Mouse (Mus musculus): Measurements from ENCODE around the gene Serpina1b. TPM values are rescaled to one million over a fixed set of nuclear protein-coding genes. Genes with fewer than 3 reads are reported as not detected.
"Not testable (repeated sequence)": the region's sequence is repeated elsewhere in the genome, so short reads cannot be mapped to it uniquely, and the experiment has no call there.

The Serpina1b gene
- 0.50 and 0.67 TPM in 2 replicates for polyA plus RNA-seq (2014; fragmentation: Nextera tagmentation; extraction: Ambion mirVana)

GRCm38 (mm10) chr12:103830273-103830672 is at the start of gene Serpina1b:
Serpina1b (minus strand) TSS chr12:103830373.
- H3K9me3 ChIP-seq (ENCODE audit: control insufficient read depth, low read length); H3K36me3 ChIP-seq (ENCODE audit: control insufficient read depth, insufficient read depth, low read length); H3K27me3 ChIP-seq (ENCODE audit: control insufficient read depth, insufficient read depth, low read length); H3K4me2 ChIP-seq (ENCODE audit: low read depth, low read length); H3K4me3 ChIP-seq (ENCODE audit: low read depth, low read length); ATAC-seq (ENCODE audit: low read depth); H3K4me1 ChIP-seq (ENCODE audit: control insufficient read depth, insufficient read depth, low read length); H3K27ac ChIP-seq (ENCODE audit: low read depth, low read length); H3K9ac ChIP-seq (replicated peaks; ENCODE audit: low read depth, low read length): not testable (repeated sequence)
- whole genome bisulfite sequencing, result 84% methylated on average over 4 of the region's 4 CpGs

- not testable (repeated sequence) for H3K9ac ChIP-seq (replicated peaks; ENCODE audit: low read depth, low read length); H3K9me3 ChIP-seq (ENCODE audit: control insufficient read depth, low read length); H3K36me3 ChIP-seq (ENCODE audit: control insufficient read depth, insufficient read depth, low read length); H3K4me3 ChIP-seq (ENCODE audit: low read depth, low read length); H3K27me3 ChIP-seq (ENCODE audit: control insufficient read depth, insufficient read depth, low read length); H3K4me1 ChIP-seq (ENCODE audit: control insufficient read depth, insufficient read depth, low read length); H3K27ac ChIP-seq (ENCODE audit: low read depth, low read length); H3K4me2 ChIP-seq (ENCODE audit: low read depth, low read length); ATAC-seq (ENCODE audit: low read depth)
- 88% methylated on average over 1 of the region's 1 CpGs for WGBS
Measured at GRCm38 (mm10) chr12:103866873-103867272, 36.7 kb upstream of the Serpina1b start.

GRCm38 (mm10) chr12:103863101-103863974 is 33.2 kb upstream of the Serpina1b start, which contains the start of gene Serpina1a:
Serpina1a (minus strand) TSS chr12:103863562.
- ATAC-seq (ENCODE audit: low read depth); H3K27ac ChIP-seq (ENCODE audit: low read depth, low read length): not testable (repeated sequence)
- WGBS, result 82% methylated on average over 9 of the region's 9 CpGs

GRCm38 (mm10) chr12:103860976-103861375 is 30.8 kb upstream of the Serpina1b start:
- ATAC-seq (ENCODE audit: low read depth), result no peak
- no peaks in the 10 kb centered on the region for H3K9me3 ChIP-seq (ENCODE audit: control insufficient read depth, low read length)
- no peaks in the 10 kb centered on the region for H3K27me3 ChIP-seq (ENCODE audit: control insufficient read depth, insufficient read depth, low read length)
- no peak overlapping the region for H3K27ac ChIP-seq (ENCODE audit: low read depth, low read length)
- no peaks in the 10 kb centered on the region for H3K4me1 ChIP-seq (ENCODE audit: control insufficient read depth, insufficient read depth, low read length)
- H3K9ac ChIP-seq (replicated peaks; ENCODE audit: low read depth, low read length), result no peak overlapping the region
- H3K36me3 ChIP-seq (ENCODE audit: control insufficient read depth, insufficient read depth, low read length), result no peaks in the 10 kb centered on the region
- H3K4me2 ChIP-seq (ENCODE audit: low read depth, low read length), result no peak overlapping the region
- WGBS, result 82% methylated on average over 3 of the region's 3 CpGs
- no peak overlapping the region for H3K4me3 ChIP-seq (ENCODE audit: low read depth, low read length)

More at GRCm38 (mm10) chr12:103863101-103863974, 33.2 kb upstream of the Serpina1b start, which contains the start of gene Serpina1a:
- H3K9me3 ChIP-seq (ENCODE audit: control insufficient read depth, low read length); H3K4me2 ChIP-seq (ENCODE audit: low read depth, low read length); H3K4me3 ChIP-seq (ENCODE audit: low read depth, low read length); H3K9ac ChIP-seq (replicated peaks; ENCODE audit: low read depth, low read length); H3K4me1 ChIP-seq (ENCODE audit: control insufficient read depth, insufficient read depth, low read length); H3K36me3 ChIP-seq (ENCODE audit: control insufficient read depth, insufficient read depth, low read length); H3K27me3 ChIP-seq (ENCODE audit: control insufficient read depth, insufficient read depth, low read length): not testable (repeated sequence)

- WGBS, result 86% methylated on average over 3 of the region's 4 CpGs
- H3K4me2 ChIP-seq (ENCODE audit: low read depth, low read length); H3K9ac ChIP-seq (replicated peaks; ENCODE audit: low read depth, low read length); H3K27ac ChIP-seq (ENCODE audit: low read depth, low read length); H3K4me1 ChIP-seq (ENCODE audit: control insufficient read depth, insufficient read depth, low read length); ATAC-seq (ENCODE audit: low read depth); H3K4me3 ChIP-seq (ENCODE audit: low read depth, low read length); H3K27me3 ChIP-seq (ENCODE audit: control insufficient read depth, insufficient read depth, low read length); H3K9me3 ChIP-seq (ENCODE audit: control insufficient read depth, low read length); H3K36me3 ChIP-seq (ENCODE audit: control insufficient read depth, insufficient read depth, low read length): not testable (repeated sequence)
Measured at GRCm38 (mm10) chr12:103860571-103860970, 30.4 kb upstream of the Serpina1b start.

GRCm38 (mm10) chr12:103859584-103859983 is 29.4 kb upstream of the Serpina1b start:
- not testable (repeated sequence) for H3K4me1 ChIP-seq (ENCODE audit: control insufficient read depth, insufficient read depth, low read length); H3K27me3 ChIP-seq (ENCODE audit: control insufficient read depth, insufficient read depth, low read length); H3K36me3 ChIP-seq (ENCODE audit: control insufficient read depth, insufficient read depth, low read length); ATAC-seq (ENCODE audit: low read depth); H3K27ac ChIP-seq (ENCODE audit: low read depth, low read length); H3K9me3 ChIP-seq (ENCODE audit: control insufficient read depth, low read length); H3K9ac ChIP-seq (replicated peaks; ENCODE audit: low read depth, low read length); H3K4me3 ChIP-seq (ENCODE audit: low read depth, low read length); H3K4me2 ChIP-seq (ENCODE audit: low read depth, low read length)
- 82% methylated on average over 3 of the region's 3 CpGs for WGBS

GRCm38 (mm10) chr12:103853032-103853431 is 22.9 kb upstream of the Serpina1b start:
- H3K27me3 ChIP-seq (ENCODE audit: control insufficient read depth, insufficient read depth, low read length); H3K4me2 ChIP-seq (ENCODE audit: low read depth, low read length); H3K9ac ChIP-seq (replicated peaks; ENCODE audit: low read depth, low read length); H3K36me3 ChIP-seq (ENCODE audit: control insufficient read depth, insufficient read depth, low read length); H3K4me1 ChIP-seq (ENCODE audit: control insufficient read depth, insufficient read depth, low read length); H3K9me3 ChIP-seq (ENCODE audit: control insufficient read depth, low read length); H3K27ac ChIP-seq (ENCODE audit: low read depth, low read length); ATAC-seq (ENCODE audit: low read depth); H3K4me3 ChIP-seq (ENCODE audit: low read depth, low read length): not testable (repeated sequence)
- WGBS, result 91% methylated on average over 2 of the region's 2 CpGs

GRCm38 (mm10) chr12:103827661-103828372 is 2.4 kb downstream of the Serpina1b start:
- not testable (repeated sequence) for H3K4me3 ChIP-seq (ENCODE audit: low read depth, low read length); H3K27ac ChIP-seq (ENCODE audit: low read depth, low read length); H3K4me2 ChIP-seq (ENCODE audit: low read depth, low read length); H3K27me3 ChIP-seq (ENCODE audit: control insufficient read depth, insufficient read depth, low read length); H3K36me3 ChIP-seq (ENCODE audit: control insufficient read depth, insufficient read depth, low read length); H3K9me3 ChIP-seq (ENCODE audit: control insufficient read depth, low read length); H3K9ac ChIP-seq (replicated peaks; ENCODE audit: low read depth, low read length); H3K4me1 ChIP-seq (ENCODE audit: control insufficient read depth, insufficient read depth, low read length); ATAC-seq (ENCODE audit: low read depth)
- WGBS, result 85% methylated on average over 6 of the region's 6 CpGs

- not testable (repeated sequence) for H3K27ac ChIP-seq (ENCODE audit: low read depth, low read length); H3K27me3 ChIP-seq (ENCODE audit: control insufficient read depth, insufficient read depth, low read length); H3K9me3 ChIP-seq (ENCODE audit: control insufficient read depth, low read length); H3K9ac ChIP-seq (replicated peaks; ENCODE audit: low read depth, low read length); H3K4me2 ChIP-seq (ENCODE audit: low read depth, low read length); H3K36me3 ChIP-seq (ENCODE audit: control insufficient read depth, insufficient read depth, low read length); H3K4me1 ChIP-seq (ENCODE audit: control insufficient read depth, insufficient read depth, low read length); H3K4me3 ChIP-seq (ENCODE audit: low read depth, low read length); ATAC-seq (ENCODE audit: low read depth)
- 85% methylated on average over 4 of the region's 5 CpGs for WGBS
Measured at GRCm38 (mm10) chr12:103823826-103824225, 6.3 kb downstream of the Serpina1b start.

All from neural tube, embryonic 14.5 days (tissue).